Mouse (Mus musculus): Measurements from ENCODE around the gene Gm10647.
"Not testable (repeated sequence)": the region's sequence is repeated elsewhere in the genome, so short reads cannot be mapped to it uniquely, and the experiment has no call there.

Gene Gm10647

DNA sequence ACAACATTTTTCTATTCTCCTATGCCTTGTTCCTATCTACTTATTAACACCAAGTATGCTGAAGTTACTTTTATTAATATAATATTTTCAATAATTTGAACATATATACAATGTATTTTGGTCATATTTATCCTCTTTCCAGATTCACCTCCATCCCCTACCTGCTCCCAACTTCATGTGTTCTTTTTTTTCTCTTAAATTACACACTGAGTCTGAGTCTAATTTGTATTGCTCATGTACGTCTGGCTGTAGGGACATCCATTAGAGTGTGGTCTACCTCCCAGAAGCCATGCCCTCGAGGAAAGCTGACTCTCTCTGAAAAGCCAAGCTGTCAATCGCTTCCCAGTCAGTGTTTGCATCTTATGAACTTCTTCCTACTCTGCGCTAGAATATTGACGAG lies at the start of gene Gm10647:
Gm10647 (plus strand) TSS at position 301 of the 400 bp plus-strand sequence.
- DNase-seq (ENCODE audit: extremely low read depth, low read depth) = no peak

GRCm38 (mm10) chr9:66748390-66748789 lies 48.4 kb upstream of the Gm10647 start:
- no peak for DNase-seq (ENCODE audit: extremely low read depth, low read depth)

- no peak for DNase-seq (ENCODE audit: extremely low read depth, low read depth)
These were observed 44.0 kb upstream of the Gm10647 start for GRCm38 (mm10) chr9:66752849-66753248.

- DNase-seq (ENCODE audit: extremely low read depth, low read depth) = no peak
These were observed 35.8 kb upstream of the Gm10647 start for GRCm38 (mm10) chr9:66760991-66761390.

DNA sequence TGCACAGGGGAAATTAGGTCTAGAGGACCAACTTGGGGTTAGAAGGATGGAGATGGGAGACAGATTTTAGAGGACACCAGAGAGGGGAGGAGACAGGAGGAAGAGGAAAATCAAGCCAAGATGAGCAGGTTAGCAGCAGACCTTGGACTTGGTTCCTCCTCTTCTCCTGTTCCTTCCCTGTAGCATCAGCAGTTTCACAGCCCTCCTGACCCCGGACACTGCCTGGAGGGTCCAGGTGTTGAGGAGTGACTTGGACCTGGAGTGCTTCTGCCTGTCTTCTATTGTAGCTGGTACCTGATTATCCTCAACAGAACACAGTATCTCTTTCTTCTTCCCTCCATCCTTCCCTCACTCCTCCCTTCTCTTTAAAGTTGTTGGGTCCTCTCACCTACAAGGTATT lies 28.1 kb upstream of the Gm10647 start:
- no peak for DNase-seq (ENCODE audit: extremely low read depth, low read depth)

DNA sequence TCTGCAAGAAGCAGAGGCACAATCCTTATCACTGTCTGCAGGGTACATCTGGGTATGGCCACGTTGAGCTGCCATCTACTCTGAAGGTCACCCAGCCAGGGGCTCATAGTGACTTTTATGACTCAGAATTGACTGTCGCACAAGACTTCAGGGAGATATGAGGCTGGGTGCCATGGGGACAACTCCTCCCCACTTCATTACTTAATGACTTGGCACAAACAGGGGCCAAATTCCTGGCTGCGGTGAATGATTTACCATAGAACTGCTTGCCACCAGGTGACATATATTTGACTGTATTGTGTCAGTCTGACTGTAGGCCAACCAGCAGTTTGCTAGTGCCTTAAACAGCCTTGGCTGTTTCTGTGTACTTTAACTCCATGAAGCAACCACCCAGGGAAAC lies 27.6 kb upstream of the Gm10647 start:
- DNase-seq (ENCODE audit: extremely low read depth, low read depth) = no peak

- DNase-seq (ENCODE audit: extremely low read depth, low read depth) = no peak
These were observed 26.1 kb upstream of the Gm10647 start for GRCm38 (mm10) chr9:66770701-66771100.

- not testable (repeated sequence) for DNase-seq (ENCODE audit: extremely low read depth, low read depth)
These were observed 12.3 kb upstream of the Gm10647 start for GRCm38 (mm10) chr9:66784552-66784951.

- peak; percentile 16 for DNase-seq (ENCODE audit: extremely low read depth, low read depth)
These were observed 9.0 kb upstream of the Gm10647 start for GRCm38 (mm10) chr9:66787821-66788220.

- no peak for DNase-seq (ENCODE audit: extremely low read depth, low read depth)
These were observed 2.0 kb upstream of the Gm10647 start for GRCm38 (mm10) chr9:66794629-66795463.

GRCm38 (mm10) chr9:66795464-66796324 lies 1.1 kb upstream of the Gm10647 start, which contains the start of gene Aph1b:
Aph1b (minus strand) TSS chr9:66795490.
- DNase-seq (ENCODE audit: extremely low read depth, low read depth) = peak; percentile 96

DNA sequence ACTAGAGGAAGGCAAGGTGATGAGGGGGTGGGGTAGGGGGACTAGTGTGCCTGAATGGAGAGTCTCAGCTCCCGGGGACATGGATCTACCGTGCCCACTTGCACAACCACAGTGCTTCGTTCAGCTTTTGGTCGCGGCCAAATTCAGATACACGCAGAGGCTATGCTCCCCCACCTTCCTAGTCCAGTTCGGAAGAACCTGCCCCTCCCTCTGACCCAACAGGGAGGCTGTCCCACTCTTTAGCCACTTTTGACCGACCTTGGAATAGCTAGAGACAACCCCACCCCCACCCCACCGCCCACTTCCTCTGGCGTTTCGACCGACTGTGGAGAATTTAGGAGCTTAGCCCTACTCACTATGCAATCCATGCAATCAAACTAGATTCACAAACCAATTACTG lies 5.1 kb downstream of the Gm10647 start:
- no peak for DNase-seq (ENCODE audit: extremely low read depth, low read depth)

DNA sequence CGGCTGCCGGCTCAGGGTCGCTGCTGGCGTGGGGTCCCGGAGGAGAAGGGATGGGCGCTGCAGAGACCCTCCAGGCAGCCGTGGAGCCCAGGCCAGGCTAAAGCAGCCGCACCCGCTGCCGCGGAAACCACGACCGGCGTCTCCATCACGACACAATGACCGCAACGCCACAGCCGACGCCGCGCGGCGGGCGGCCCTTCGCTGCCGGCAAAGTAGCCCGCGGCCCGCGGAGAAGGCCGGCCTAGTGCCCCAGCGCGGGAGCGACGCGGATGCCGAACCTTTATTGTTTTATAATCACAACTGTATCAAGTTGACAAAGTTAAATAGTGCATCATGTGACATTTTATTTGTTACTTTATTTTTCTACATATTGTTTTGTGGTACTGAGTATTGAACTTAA lies 9.1 kb downstream of the Gm10647 start:
- not testable (repeated sequence) for DNase-seq (ENCODE audit: extremely low read depth, low read depth)

GRCm38 (mm10) chr9:66813392-66813791 lies 16.6 kb downstream of the Gm10647 start:
- DNase-seq (ENCODE audit: extremely low read depth, low read depth) = no peak

- no peak for DNase-seq (ENCODE audit: extremely low read depth, low read depth)
These were observed 24.2 kb downstream of the Gm10647 start for GRCm38 (mm10) chr9:66820996-66821395.

DNA sequence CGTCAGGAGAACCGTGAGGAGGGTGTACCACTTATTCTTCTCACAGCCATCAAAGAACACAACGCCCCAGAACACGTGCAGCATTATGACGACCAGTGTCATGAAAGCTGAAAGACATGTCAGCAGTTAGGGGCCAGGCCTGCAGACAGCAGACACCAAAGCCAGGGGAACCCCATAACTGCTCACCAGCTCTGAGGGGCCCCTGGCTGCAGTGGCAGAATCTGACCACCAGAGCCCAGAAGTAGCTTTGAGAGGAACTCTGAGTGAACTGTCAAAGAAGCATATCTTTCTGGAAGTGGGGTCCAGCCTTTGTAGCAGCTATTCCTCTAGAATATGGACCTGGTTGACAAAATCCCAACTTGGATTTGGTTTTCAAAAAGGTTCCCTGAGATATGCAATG lies 25.4 kb downstream of the Gm10647 start:
- DNase-seq (ENCODE audit: extremely low read depth, low read depth) = not testable (repeated sequence)

DNA sequence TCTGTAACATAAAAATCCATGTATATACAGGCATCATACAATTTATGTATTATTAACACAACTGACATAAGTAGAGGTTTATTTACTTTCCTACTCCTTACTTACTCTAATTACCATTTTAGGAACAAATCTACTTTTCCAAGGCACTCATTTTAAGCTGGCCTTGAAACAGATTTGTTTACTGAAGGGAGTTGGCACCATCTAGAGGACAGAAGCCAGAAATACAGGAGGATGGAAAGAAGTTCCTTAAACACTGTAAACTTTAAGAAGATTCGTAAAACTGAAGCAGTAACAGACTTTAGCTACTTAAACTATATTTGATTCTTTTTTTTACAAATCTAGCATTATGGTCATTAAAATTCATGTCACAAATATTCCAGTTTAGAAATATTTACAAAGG lies 29.2 kb downstream of the Gm10647 start:
- peak; percentile 53 for DNase-seq (ENCODE audit: extremely low read depth, low read depth)

GRCm38 (mm10) chr9:66832366-66832908 lies 35.6 kb downstream of the Gm10647 start:
- no peak for DNase-seq (ENCODE audit: extremely low read depth, low read depth)

GRCm38 (mm10) chr9:66833851-66834250 lies 37.0 kb downstream of the Gm10647 start:
- no peak for DNase-seq (ENCODE audit: extremely low read depth, low read depth)

- peak; percentile 93 for DNase-seq (ENCODE audit: extremely low read depth, low read depth)
These were observed 37.7 kb downstream of the Gm10647 start, which contains the start of gene Aph1c for GRCm38 (mm10) chr9:66834318-66835096. Aph1c (minus strand) TSS chr9:66834726.

DNA sequence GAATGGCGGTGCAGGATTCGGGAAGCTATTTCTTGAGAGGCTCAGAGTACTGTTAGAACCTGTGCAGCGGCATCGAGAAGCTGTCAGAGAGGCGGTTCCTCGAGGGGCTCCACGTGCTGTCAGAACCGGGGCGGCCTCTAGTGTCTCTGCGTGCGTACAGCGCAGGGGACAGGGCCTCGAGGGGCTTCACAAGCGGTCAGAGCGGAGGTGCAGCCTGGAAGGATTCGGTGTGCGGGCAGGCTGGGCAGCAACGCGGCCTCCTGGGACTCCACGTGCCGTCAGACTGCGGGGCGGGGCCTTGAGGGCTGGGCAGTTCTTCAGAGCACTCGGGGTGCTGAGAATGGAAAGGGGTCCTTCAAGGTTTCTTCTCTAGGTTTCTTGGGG lies 38.2 kb downstream of the Gm10647 start:
- DNase-seq (ENCODE audit: extremely low read depth, low read depth) = no peak
